Mouse (Mus musculus) forebrain, embryonic 16.5 days (tissue): ENCODE measurements around the gene Mgst3. TPM values are rescaled to one million over a fixed set of nuclear protein-coding genes. Genes with fewer than 3 reads are reported as not detected.

Source experiments
- ATAC-seq: fragments of 200-750 bp; cut with Nextera tagmentation; 2 replicates; pipeline ENCODE4 v1.8.0; 2017; ENCODE audit warnings: mild to moderate bottlenecking, moderate library complexity
- H3K27ac ChIP-seq: fragments of 300-500 bp; sonication (generic); 2 replicates; pipeline ENCODE4 v1.5.1; 2014; ENCODE audit warnings: low read length, control low read depth
- H3K27me3 ChIP-seq: fragments of 300-500 bp; sonication (generic); replicated peaks from 2 replicates; pipeline ENCODE4 v1.6.1; 2014; ENCODE audit warnings: low read length; ENCODE audit not compliant: control insufficient read depth, insufficient read depth
- H3K36me3 ChIP-seq: fragments of 300-500 bp; sonication (generic); 2 replicates; pipeline ENCODE4 v1.6.1; 2014; ENCODE audit not compliant: control insufficient read depth, insufficient read depth
- H3K4me1 ChIP-seq: fragments of 300-500 bp; sonication (generic); replicated peaks from 2 replicates; pipeline ENCODE4 v1.6.1; 2014; ENCODE audit warnings: low read length; ENCODE audit not compliant: control insufficient read depth, insufficient read depth
- H3K4me2 ChIP-seq: fragments of 300-500 bp; sonication (generic); 2 replicates; pipeline ENCODE4 v1.6.1; 2014; ENCODE audit warnings: mild to moderate bottlenecking, low read length, control low read depth
- H3K4me3 ChIP-seq: fragments of 300-500 bp; sonication (generic); replicated peaks from 2 replicates; pipeline ENCODE4 v1.5.1; 2014; ENCODE audit warnings: mild to moderate bottlenecking, low read length, control low read depth
- H3K9ac ChIP-seq: fragments of 300-500 bp; sonication (generic); replicated peaks from 2 replicates; pipeline ENCODE4 v1.6.1; 2014; ENCODE audit warnings: low read depth, low read length, control low read depth
- H3K9me3 ChIP-seq: fragments of 300-500 bp; sonication (generic); 2 replicates; pipeline ENCODE4 v1.6.1; 2016; ENCODE audit warnings: low read length; ENCODE audit not compliant: control insufficient read depth
- WGBS: fragments of 180-500 bp; shearing (Covaris S2); extraction: QIAGEN DNeasy Blood & Tissue Kit; methylation state at CpG from one replicate; pipeline ENCODE4 v1.1.7; 2014; 5-methylcytosine and 5-hydroxymethylcytosine counted together
- polyA plus RNA-seq: library from polyadenylated mRNA; unstranded; fragments of >200 nt; fragmentation: Nextera tagmentation; extraction: Ambion mirVana; gene quantifications from 2 replicates; pipeline ENCODE4 v1.2.1, GENCODE M21; 2015

Mgst3 gene
- polyA plus RNA-seq, 1 experiment from 2014 or later: 109 TPM

- WGBS: 72% methylated on average over 4 of the region's 4 CpGs
- ATAC-seq: no peak
- Histone ChIP-seq H3K27me3 (no peaks in the 10 kb centered on the region; the same call in 1 of the 2 replicates), H3K4me2 (no peak overlapping the region), H3K4me3 (no peak overlapping the region), H3K9me3 (no peaks in the 10 kb centered on the region), H3K4me1 (peaks cover 11% of the 10 kb centered on the region), H3K27ac (no peak overlapping the region), H3K9ac (no peak overlapping the region), H3K36me3 (no peaks in the 10 kb centered on the region)
These were observed 3.3 kb downstream of the Mgst3 start for GRCm38 (mm10) chr1:167390381-167390780.

DNA sequence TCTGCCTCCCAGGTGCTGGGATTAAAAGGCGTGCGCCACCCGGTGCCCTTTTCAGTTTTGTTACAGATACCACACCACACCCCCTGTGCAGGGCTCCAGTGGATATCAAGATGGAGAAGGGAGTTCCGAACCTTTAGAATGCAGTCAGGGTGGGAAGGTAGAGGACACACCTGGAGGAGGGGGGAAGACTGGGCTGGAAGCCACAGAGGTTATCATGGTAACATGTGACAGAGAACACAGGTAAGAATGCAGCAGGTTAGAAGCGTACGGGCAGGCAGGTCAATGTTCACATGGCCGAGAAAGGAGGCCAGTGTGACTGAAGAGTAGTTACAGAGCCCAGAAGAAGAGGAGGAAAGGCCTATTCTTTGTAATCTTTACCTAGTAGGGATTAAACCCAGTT, 4.1 kb downstream of the Mgst3 start:
- no peak overlapping the region for H3K4me3 ChIP-seq
- H3K27me3 ChIP-seq: no peaks in the 10 kb centered on the region; the same call in 1 of the 2 replicates
- no peak overlapping the region for H3K9ac ChIP-seq
- whole genome bisulfite sequencing: 95% methylated on average over 7 of the region's 7 CpGs
- H3K9me3 ChIP-seq: no peaks in the 10 kb centered on the region
- H3K36me3 ChIP-seq: no peaks in the 10 kb centered on the region
- peaks cover 10% of the 10 kb centered on the region for H3K4me1 ChIP-seq
- H3K27ac ChIP-seq: no peak overlapping the region
- no peak overlapping the region for H3K4me2 ChIP-seq
- no peak for ATAC-seq

DNA sequence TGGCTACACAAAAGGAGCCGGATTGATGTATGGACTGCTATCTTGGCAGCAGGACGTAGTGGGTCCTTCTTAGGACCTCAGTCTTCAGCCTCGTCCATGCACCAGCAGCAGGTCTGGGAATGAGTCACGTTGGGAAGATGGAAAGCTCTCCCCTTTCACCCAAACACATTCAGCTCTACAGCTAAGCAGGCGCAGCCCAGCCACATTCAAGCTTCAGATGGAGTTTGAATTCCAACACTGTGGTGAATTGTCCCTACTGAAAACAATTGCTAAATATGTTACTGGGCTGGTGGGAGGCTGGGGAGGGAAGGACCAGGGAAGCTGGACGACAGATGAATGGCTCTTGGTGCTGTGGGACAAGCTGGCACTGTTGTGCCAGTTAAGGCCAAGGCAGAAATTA, 5.1 kb downstream of the Mgst3 start:
- Histone ChIP-seq H3K9me3 (no peaks in the 10 kb centered on the region), H3K4me2 (no peak overlapping the region), H3K27ac (no peak overlapping the region), H3K4me3 (no peak overlapping the region), H3K27me3 (no peaks in the 10 kb centered on the region; the same call in 1 of the 2 replicates), H3K36me3 (no peaks in the 10 kb centered on the region), H3K9ac (no peak overlapping the region), H3K4me1 (peaks cover 8% of the 10 kb centered on the region)
- 79% methylated on average over 6 of the region's 6 CpGs for WGBS
- ATAC-seq: no peak

DNA sequence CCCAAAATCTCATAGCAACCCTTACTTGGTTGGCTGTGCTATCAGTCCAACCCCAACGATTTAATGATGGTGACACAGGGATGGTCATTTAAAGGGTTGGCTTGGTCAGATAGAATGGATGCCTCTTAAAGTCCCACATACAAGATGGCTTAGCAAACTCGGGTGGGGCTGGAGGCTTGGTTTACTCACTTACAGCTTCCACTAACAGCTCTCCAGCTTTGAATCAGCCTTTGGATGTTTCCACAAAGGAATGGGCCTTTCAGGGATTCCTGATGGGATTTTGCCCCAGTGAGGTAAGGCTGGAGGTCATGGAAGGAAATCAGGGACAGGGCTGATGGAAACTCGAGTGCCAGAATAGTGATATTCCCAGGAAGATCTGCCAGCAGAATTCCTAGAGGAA, 5.8 kb downstream of the Mgst3 start:
- H3K9ac ChIP-seq: no peak overlapping the region
- H3K4me2 ChIP-seq: no peak overlapping the region
- no peaks in the 10 kb centered on the region; the same call in 1 of the 2 replicates for H3K27me3 ChIP-seq
- ATAC-seq: no peak
- H3K36me3 ChIP-seq: no peaks in the 10 kb centered on the region
- H3K27ac ChIP-seq: no peak overlapping the region
- 85% methylated on average over 3 of the region's 3 CpGs for WGBS
- peaks cover 5% of the 10 kb centered on the region for H3K4me1 ChIP-seq
- no peaks in the 10 kb centered on the region for H3K9me3 ChIP-seq
- H3K4me3 ChIP-seq: no peak overlapping the region

DNA sequence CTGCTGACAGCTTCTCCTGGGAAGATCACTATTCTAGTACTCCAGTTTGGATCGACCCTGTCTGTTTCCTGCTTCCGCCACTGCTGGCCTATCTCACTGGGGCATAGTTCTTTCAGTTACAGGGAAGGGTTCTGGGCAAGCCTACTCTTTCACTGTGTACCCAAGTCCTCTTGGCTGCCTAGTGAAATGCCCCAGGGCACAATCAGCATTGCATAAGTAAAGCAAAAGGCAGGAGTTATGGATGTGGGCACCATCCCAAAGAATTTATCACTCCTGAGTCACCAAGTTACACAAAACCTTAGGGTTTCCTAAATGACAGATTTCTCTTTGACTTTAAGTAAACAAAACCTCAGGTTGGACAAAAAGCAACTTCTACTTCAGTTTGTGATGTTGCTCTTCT, 6.3 kb downstream of the Mgst3 start:
- H3K27ac ChIP-seq: no peak overlapping the region
- H3K4me1 ChIP-seq: peaks cover 2% of the 10 kb centered on the region; the same call in 1 of the 2 replicates
- no peak overlapping the region for H3K4me2 ChIP-seq
- no peaks in the 10 kb centered on the region for H3K9me3 ChIP-seq
- H3K36me3 ChIP-seq: no peaks in the 10 kb centered on the region
- no peaks in the 10 kb centered on the region; the same call in 1 of the 2 replicates for H3K27me3 ChIP-seq
- no peak overlapping the region for H3K9ac ChIP-seq
- no peak for ATAC-seq
- WGBS: 92% methylated on average over 2 of the region's 2 CpGs
- H3K4me3 ChIP-seq: no peak overlapping the region

GRCm38 (mm10) chr1:167386466-167386865, 7.2 kb downstream of the Mgst3 start:
- Histone ChIP-seq H3K9me3 (no peaks in the 10 kb centered on the region), H3K9ac (no peak overlapping the region), H3K27ac (no peak overlapping the region), H3K4me3 (no peak overlapping the region), H3K36me3 (no peaks in the 10 kb centered on the region), H3K27me3 (no peaks in the 10 kb centered on the region), H3K4me1 (0 out of 2 replicates have a peak, but pooled peaks cover 2% of the 10 kb centered on the region), H3K4me2 (no peak overlapping the region)
- 59% methylated on average over 2 of the region's 2 CpGs for WGBS
- no peak for ATAC-seq

GRCm38 (mm10) chr1:167385636-167386035, 8.0 kb downstream of the Mgst3 start:
- H3K9me3 ChIP-seq: no peaks in the 10 kb centered on the region
- no peak for ATAC-seq
- 0 out of 2 replicates have a peak, but pooled peaks cover 4% of the 10 kb centered on the region for H3K4me1 ChIP-seq
- H3K27me3 ChIP-seq: no peaks in the 10 kb centered on the region
- 69% methylated on average over 5 of the region's 5 CpGs for WGBS
- H3K4me2 ChIP-seq: no peak overlapping the region
- H3K27ac ChIP-seq: no peak overlapping the region
- no peak overlapping the region for H3K9ac ChIP-seq
- H3K36me3 ChIP-seq: no peaks in the 10 kb centered on the region
- no peak overlapping the region for H3K4me3 ChIP-seq

DNA sequence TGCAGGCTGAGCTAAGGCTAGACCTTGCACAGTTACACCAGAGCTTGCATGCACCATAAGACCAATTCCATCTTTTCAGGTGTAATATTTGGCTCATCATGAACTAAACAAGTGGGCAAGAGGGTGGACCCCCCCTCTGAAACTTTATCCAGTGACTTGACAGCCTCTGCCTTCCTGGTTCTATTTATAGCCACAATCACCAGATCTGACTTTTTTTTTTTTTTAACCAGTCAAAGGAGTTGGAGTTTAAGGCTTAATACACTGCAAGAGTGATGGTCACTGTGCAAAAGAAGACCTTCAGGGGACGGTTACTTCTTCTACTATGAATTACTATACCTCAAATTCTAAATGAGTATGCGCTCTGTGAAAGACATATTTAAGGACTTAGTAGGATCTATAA, 8.4 kb downstream of the Mgst3 start:
- Histone ChIP-seq H3K27me3 (no peaks in the 10 kb centered on the region), H3K9ac (no peak overlapping the region), H3K36me3 (no peaks in the 10 kb centered on the region), H3K9me3 (no peaks in the 10 kb centered on the region), H3K4me1 (0 out of 2 replicates have a peak, but pooled peaks cover 4% of the 10 kb centered on the region), H3K27ac (no peak overlapping the region), H3K4me3 (no peak overlapping the region), H3K4me2 (no peak overlapping the region)
- 94% methylated on average over 2 of the region's 2 CpGs for WGBS
- ATAC-seq: no peak

DNA sequence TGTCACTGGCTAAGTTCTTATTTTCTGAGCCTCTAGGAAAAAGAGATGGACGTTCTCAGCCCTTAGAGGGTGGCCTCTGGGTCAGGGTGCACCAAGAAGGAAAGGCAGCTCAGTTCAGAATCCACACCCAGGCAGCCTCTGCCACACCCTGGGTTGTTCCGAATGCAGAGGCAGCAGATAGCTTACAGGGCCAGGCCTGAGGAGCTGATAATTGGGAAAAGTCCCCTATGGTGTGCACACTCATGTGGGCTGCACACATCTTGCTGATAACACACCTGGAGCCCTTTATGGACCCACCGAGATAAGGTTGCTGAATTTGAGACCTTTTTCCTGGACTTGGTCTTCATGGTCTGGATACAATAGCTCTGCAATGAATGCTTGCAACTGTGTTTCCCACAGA, 9.5 kb downstream of the Mgst3 start:
- Histone ChIP-seq H3K36me3 (no peaks in the 10 kb centered on the region), H3K9ac (no peak overlapping the region), H3K27ac (no peak overlapping the region), H3K4me3 (no peak overlapping the region), H3K27me3 (no peaks in the 10 kb centered on the region), H3K9me3 (no peaks in the 10 kb centered on the region), H3K4me2 (no peak overlapping the region), H3K4me1 (0 out of 2 replicates have a peak, but pooled peaks cover 4% of the 10 kb centered on the region)
- WGBS: 76% methylated on average over 3 of the region's 3 CpGs
- ATAC-seq: no peak

GRCm38 (mm10) chr1:167383178-167383577, 10.5 kb downstream of the Mgst3 start:
- Histone ChIP-seq H3K9me3 (no peaks in the 10 kb centered on the region), H3K27me3 (no peaks in the 10 kb centered on the region), H3K4me1 (0 out of 2 replicates have a peak, but pooled peaks cover 4% of the 10 kb centered on the region), H3K27ac (no peak overlapping the region), H3K4me3 (no peak overlapping the region), H3K4me2 (no peak overlapping the region), H3K36me3 (no peaks in the 10 kb centered on the region), H3K9ac (no peak overlapping the region)
- ATAC-seq: no peak
- 80% methylated on average over 5 of the region's 5 CpGs for WGBS
